In genomic region chr2:89724912-89725311, GRCm38 (mm10) we compare ENCODE assay signal across 22 mouse cellular contexts. TPM values are rescaled to one million over a fixed set of nuclear protein-coding genes. Genes with fewer than 3 reads are reported as not detected.
A peak's percentile ranks its signal among the peaks of the same experiment; 100 is the strongest.
DNase-seq lines count a peak whose midpoint lies in the region; ATAC-seq lines count a peak whose summit lies in the region.
"Had no signal": no experiment of that assay in that cellular context is flagged by ENCODE, and none has a peak within 500 bp of the region (broad histone marks: within the 10 kb centered on the region; RNA-seq: fewer than 3 reads in every experiment).

Olfr1252 (minus strand) TSS chr2:89725012.

- ATAC-seq in megakaryocyte progenitor cell, adult 5-6 weeks (replicated peaks; ENCODE audit: poor library complexity) = no peak
- ATAC-seq: activated CD4-positive, CD25-positive, alpha-beta regulatory T cell, adult 4 months; CD4-positive, CD25-positive, alpha-beta regulatory T cell, adult 4 months; Patski had no signal

- DNase-seq in brain, adult 2 months (ENCODE audit: low read depth, low spot score) = peak; percentile 0
- DNase-seq: adrenal gland, adult 2 months; adrenal gland, adult 8-10 months; adrenal gland, postnatal 10 days; adrenal gland, postnatal 14 days; adrenal gland, postnatal 25 days; adrenal gland, postnatal 36 days; B cell, adult 2 months; cerebellum, adult 11 months; cerebellum, adult 11-12 months; cerebellum, adult 18-20 months; cerebellum, adult 2 months; cerebellum, adult 8-10 months had no signal

RNA-seq across cellular contexts. Expression of gene Olfr1252, which starts in this region (rescaled TPM):
- not detected in 2 replicates for total RNA-seq in megakaryocyte progenitor cell, adult 5-6 weeks (2015)
- not detected in 2 replicates for total RNA-seq in megakaryocyte progenitor cell, adult 5-6 weeks (2017)
- total RNA-seq: adrenal gland, adult 18-20 months; adrenal gland, adult 2 months; adrenal gland, adult 8-10 months; adrenal gland, postnatal 10 days; adrenal gland, postnatal 14 days; adrenal gland, postnatal 25 days; adrenal gland, postnatal 36 days; adrenal gland, postnatal 4 days; CH12.LX; ES-E14; MEL had no signal
